Comparison of ENCODE assay signal across 8 mouse cellular contexts in the genomic region with DNA sequence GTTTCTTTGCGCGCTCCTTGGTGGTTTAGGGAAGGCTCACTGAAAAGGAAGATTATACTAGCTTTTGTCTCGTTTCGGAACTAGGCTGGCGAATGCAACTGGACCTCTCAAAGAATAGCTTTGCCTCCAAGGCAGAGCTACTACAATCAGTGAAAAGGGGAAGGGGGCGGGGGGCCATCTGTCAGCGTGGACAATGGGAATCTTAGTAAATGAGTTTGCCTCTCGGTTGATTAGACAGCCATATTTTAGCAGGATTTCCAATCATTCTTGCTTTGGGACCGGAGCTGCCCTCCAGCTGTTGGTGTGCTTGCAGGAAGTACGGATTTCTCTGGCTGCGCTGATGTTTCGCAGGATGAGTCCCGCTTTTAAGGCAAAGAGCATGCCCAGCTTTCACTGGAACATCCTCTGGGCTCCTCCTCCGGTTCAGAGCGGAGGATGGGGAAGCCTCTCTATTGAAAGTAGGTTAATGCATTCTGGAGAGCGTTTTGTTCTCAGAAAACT.
DNase-seq lines count a peak whose midpoint lies in the region; ATAC-seq lines count a peak whose summit lies in the region.
"Had no signal": no experiment of that assay in that cellular context is flagged by ENCODE, and none has a peak within 500 bp of the region (broad histone marks: within the 10 kb centered on the region; RNA-seq: fewer than 3 reads in every experiment).

No protein-coding gene starts in this region.

- ATAC-seq in forebrain, embryonic 16.5 days: peak; percentile 59
- no peak for ATAC-seq in intestine, embryonic 14.5 days (replicated peaks; ENCODE audit: low FRiP score, low TSS enrichment, low read depth)

- peak overlapping the region; percentile 67 for H3K4me2 ChIP-seq in forebrain, embryonic 16.5 days (ENCODE audit: low read length)
- H3K4me2 ChIP-seq in intestine, embryonic 14.5 days (ENCODE audit: low read length): peak overlapping the region; percentile 84

- H3K27me3 ChIP-seq in forebrain, embryonic 16.5 days (replicated peaks; ENCODE audit: control insufficient read depth, insufficient read depth, low read length): no peaks in the 10 kb centered on the region
- H3K27me3 ChIP-seq in intestine, embryonic 14.5 days (replicated peaks; ENCODE audit: control insufficient read depth, insufficient read depth, low read length): no peaks in the 10 kb centered on the region

- H3K36me3 ChIP-seq in forebrain, embryonic 16.5 days (ENCODE audit: control insufficient read depth, insufficient read depth): no peaks in the 10 kb centered on the region
- no peaks in the 10 kb centered on the region for H3K36me3 ChIP-seq in intestine, embryonic 14.5 days (ENCODE audit: control insufficient read depth, insufficient read depth, low read length)

- DNase-seq in R1 (ENCODE audit: low read depth, low spot score): peak; percentile 32
- DNase-seq in adrenal gland, postnatal 10 days: peak; percentile 41
- DNase-seq in intestine, embryonic 14.5 days (ENCODE audit: low spot score): peak; percentile 74
- peak; percentile 8 for DNase-seq in liver
- DNase-seq in retina, adult 2 months (ENCODE audit: low read depth, low spot score): peak; percentile 16
- DNase-seq in c-Kit-positive CD71-positive TER-119-positive erythroid progenitor cells, embryonic 14.5 days (ENCODE audit: low spot score): no peak

- peak overlapping the region; percentile 57 for H3K4me3 ChIP-seq in forebrain, embryonic 16.5 days (replicated peaks; ENCODE audit: low read length)
- H3K4me3 ChIP-seq in intestine, embryonic 14.5 days (ENCODE audit: low read depth, low read length): peak overlapping the region; percentile 46

- H3K9ac ChIP-seq in forebrain, embryonic 16.5 days (replicated peaks; ENCODE audit: low read depth, low read length): peak overlapping the region; percentile 57
- peak overlapping the region; percentile 18 for H3K9ac ChIP-seq in intestine, embryonic 14.5 days (ENCODE audit: low read length)

- peak overlapping the region; percentile 81 for H3K27ac ChIP-seq in forebrain, embryonic 16.5 days (ENCODE audit: low read length)
- H3K27ac ChIP-seq in intestine, embryonic 14.5 days (ENCODE audit: low read depth): peak overlapping the region; percentile 47; the same call in 1 of the 2 replicates
- H3K27ac ChIP-seq: macrophage had no signal

- H3K4me1 ChIP-seq in forebrain, embryonic 16.5 days (replicated peaks; ENCODE audit: control insufficient read depth, insufficient read depth, low read length): peaks cover 22% of the 10 kb centered on the region
- 0 out of 2 replicates have a peak, but pooled peaks cover 5% of the 10 kb centered on the region for H3K4me1 ChIP-seq in intestine, embryonic 14.5 days (replicated peaks; ENCODE audit: control insufficient read depth, insufficient read depth, low read length)

- under 1% methylated on average over 16 of the region's 16 CpGs for WGBS in forebrain, embryonic 16.5 days
- 5% methylated on average over 16 of the region's 16 CpGs for WGBS in intestine, embryonic 14.5 days

- H3K9me3 ChIP-seq in forebrain, embryonic 16.5 days (ENCODE audit: control insufficient read depth, low read length): no peaks in the 10 kb centered on the region
- H3K9me3 ChIP-seq in intestine, embryonic 14.5 days (ENCODE audit: control insufficient read depth, low read length): no peaks in the 10 kb centered on the region
